Mouse (Mus musculus): ENCODE results near the gene Mon2. TPM values are rescaled to one million over a fixed set of nuclear protein-coding genes. Genes with fewer than 3 reads are reported as not detected.

The Mon2 gene
- total RNA-seq, 2 experiments from 2014 or later: 31.8 to 45.3 TPM

GRCm38 (mm10) chr10:123001363-123001762, 74.9 kb downstream of the Mon2 start:
- ATAC-seq (replicated peaks; ENCODE audit: low FRiP score, poor library complexity, severe bottlenecking): no peak

- ATAC-seq (replicated peaks; ENCODE audit: low FRiP score, poor library complexity, severe bottlenecking): no peak
Observed at GRCm38 (mm10) chr10:122999356-122999755, 76.9 kb downstream of the Mon2 start.

DNA sequence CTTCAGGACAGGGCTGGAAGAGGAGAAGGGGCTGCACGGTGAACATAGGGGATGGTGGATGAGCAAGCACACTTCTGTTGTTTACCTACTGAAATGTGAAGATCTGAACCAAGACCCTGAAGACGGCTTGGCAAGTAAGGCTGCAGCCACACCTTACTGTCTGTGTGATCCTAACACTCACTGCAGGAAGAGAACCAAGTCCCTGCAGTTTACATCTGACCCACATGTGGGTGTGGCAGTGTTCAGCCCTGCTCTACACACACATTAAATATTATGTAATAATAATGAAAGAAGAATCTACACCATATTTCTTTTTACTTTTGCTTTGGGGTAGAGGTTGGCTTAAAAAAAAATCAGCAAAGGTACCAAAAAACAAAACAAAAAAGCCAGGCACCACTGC, 78.5 kb downstream of the Mon2 start:
- no peak for ATAC-seq (replicated peaks; ENCODE audit: low FRiP score, poor library complexity, severe bottlenecking)

DNA sequence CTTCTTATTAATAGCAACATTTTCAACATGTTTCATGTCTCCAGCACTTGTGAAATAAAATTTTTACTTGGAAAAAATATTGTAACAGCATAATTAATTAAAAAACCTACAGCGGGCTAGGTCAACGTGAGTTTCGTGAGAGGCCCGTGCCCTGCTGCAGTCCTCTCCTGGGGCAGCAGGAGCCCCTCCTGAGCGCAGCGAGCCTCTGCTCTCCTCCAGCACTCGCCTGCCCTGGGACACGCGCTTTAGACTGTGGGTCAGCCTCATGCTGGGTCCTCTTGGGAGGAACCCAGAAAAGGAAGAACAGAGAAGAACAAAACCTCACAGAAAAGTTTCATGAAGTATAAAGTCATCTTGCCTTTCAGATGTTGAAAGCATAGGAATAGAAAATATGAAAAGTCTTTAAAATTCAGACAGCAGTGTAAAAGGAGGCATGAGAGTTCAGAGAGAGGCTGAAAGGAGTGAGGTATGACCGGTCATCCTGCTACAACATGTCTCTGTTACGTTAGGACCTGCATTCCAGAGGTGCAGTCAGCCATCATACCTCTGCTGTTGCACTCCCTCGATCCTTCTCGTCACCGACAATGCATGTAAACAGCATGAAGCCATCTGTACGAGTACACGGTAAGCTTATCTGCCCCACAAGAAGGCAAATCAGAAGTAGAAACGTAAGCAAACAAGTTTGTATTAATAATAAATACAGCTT, 81.8 kb downstream of the Mon2 start:
- no peak for ATAC-seq (replicated peaks; ENCODE audit: low FRiP score, poor library complexity, severe bottlenecking)

DNA sequence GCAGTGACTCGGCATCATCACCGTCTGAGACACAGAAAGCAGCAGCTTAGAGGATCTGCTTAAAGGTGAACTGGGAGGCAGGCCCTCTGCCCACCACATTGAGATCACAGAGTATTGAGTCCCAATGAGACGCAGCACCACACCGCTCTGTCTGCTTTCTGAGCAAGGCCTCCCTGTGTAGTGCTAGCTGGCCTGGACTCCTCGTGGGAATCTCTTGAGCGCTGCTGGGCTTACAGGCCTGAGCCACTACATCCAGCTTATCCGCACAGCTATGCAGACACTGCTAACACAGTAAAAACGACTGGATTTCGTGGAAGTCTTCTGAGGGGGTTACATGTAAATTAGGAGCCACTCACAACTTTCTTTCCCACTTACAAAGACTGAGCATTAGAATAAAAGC, 84.7 kb downstream of the Mon2 start:
- no peak for ATAC-seq (replicated peaks; ENCODE audit: low FRiP score, poor library complexity, severe bottlenecking)

DNA sequence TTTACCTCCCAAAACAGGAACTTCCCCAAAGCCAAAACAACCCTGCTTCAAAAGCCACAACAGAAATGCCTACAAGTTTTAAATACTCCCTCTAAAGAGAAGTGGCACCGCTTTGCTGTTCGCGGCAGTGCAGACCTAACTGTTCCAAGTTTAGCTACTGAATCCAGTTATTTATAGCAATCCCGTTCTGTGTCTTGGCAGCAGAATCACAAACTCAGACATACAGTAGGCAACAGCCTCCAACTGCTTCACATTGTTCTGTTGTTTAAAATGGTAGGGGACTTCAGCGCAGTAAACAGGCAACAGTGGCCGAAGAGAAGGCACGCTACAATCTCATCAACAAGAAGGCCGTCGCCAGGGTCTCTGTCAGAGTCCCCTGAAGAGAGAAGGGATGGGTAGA, 85.3 kb downstream of the Mon2 start:
- no peak for ATAC-seq (replicated peaks; ENCODE audit: low FRiP score, poor library complexity, severe bottlenecking)

GRCm38 (mm10) chr10:122990606-122991005, 85.7 kb downstream of the Mon2 start:
- no peak for ATAC-seq (replicated peaks; ENCODE audit: low FRiP score, poor library complexity, severe bottlenecking)

DNA sequence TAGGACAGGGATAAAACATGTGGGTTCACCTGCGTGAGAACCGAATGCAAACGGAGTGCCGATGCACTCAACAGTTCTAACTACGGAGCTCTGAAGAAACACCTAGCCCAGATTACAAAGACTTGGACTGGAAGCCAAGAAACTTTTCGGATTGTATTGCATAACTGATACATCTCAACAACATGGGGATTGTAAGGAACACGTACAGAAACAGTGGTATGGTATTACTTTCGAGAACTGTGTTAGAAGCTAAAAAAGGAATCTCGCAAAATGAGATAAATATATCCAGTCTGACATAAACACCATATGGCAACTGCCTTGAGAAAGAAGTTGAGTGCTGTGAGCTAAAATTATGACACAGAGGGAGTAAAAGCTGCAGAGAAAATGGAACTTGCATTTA, 86.4 kb downstream of the Mon2 start:
- ATAC-seq (replicated peaks; ENCODE audit: low FRiP score, poor library complexity, severe bottlenecking): no peak

- no peak for ATAC-seq (replicated peaks; ENCODE audit: low FRiP score, poor library complexity, severe bottlenecking)
Observed at GRCm38 (mm10) chr10:122988372-122988771, 87.9 kb downstream of the Mon2 start.

DNA sequence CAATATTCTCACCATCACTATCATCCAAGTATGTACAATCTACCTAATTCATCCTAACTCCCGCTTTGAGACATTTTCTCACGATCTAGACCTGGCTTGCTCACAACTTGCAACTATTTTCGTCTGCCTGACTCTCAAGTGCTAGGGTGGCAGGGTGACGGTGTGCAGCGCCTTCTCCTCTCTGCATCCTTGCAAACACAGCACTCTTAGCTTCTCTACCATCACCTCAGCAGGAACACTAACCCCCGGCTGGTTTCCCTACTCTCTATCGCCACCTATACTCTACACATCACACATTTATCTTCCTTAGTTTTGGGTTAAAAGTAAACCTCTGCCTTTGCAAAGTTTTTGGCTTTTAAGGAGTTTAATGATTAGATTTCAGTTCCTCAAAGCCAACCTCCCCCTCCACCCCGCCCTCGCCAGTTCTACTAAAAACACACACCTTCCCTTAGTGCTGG, 88.6 kb downstream of the Mon2 start:
- ATAC-seq (replicated peaks; ENCODE audit: low FRiP score, poor library complexity, severe bottlenecking): peak; percentile 67

DNA sequence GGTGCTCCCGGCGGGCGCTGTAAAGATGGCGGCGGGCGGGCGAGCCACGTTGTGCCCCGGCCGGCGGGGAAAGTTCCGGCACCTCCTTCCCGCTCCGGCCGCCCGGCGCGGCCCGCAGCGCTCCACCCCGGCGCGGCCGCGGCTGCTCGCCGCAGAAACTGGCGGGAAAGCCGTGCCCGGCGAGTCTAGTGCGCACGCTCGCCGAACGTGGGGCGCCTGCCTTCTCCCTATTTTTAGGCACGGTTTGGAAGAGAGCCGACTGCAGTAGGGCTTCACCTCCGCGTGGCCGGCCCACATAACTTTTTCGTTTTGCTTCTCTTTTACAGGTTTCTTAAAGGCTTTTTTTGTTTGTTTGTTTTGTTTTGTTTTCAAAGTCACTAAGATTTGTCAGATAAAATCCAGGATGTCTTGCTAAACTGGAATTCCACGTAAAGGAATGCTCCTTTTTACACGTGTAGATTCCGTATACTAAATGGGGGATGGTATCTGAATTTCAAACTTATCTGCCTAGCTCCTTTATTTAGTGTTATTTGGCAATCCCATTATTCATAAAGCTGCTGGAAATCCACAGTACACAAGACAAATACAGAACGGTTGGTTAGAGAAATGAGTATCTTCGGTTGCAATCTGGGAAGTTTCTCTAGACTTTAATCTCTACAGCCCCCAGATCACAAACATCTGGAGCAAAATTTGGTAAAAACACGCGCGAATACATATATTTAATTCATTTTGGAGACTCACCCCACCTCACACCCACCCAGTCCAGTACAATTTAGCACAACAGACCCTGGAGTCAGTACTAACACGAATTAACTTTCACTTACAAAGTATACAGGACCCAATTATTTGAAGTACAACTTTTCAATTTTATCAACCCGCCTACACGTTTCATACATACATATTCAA, 89.7 kb downstream of the Mon2 start:
- ATAC-seq (replicated peaks; ENCODE audit: low FRiP score, poor library complexity, severe bottlenecking): peak; percentile 72

GRCm38 (mm10) chr10:122985515-122986319, 90.6 kb downstream of the Mon2 start:
- peak; percentile 63 for ATAC-seq (replicated peaks; ENCODE audit: low FRiP score, poor library complexity, severe bottlenecking)

- 0 out of 2 replicates have a peak, but pooled peaks have one; percentile 12 for ATAC-seq (replicated peaks; ENCODE audit: low FRiP score, poor library complexity, severe bottlenecking)
Observed at GRCm38 (mm10) chr10:122985252-122985514, 91.1 kb downstream of the Mon2 start.

DNA sequence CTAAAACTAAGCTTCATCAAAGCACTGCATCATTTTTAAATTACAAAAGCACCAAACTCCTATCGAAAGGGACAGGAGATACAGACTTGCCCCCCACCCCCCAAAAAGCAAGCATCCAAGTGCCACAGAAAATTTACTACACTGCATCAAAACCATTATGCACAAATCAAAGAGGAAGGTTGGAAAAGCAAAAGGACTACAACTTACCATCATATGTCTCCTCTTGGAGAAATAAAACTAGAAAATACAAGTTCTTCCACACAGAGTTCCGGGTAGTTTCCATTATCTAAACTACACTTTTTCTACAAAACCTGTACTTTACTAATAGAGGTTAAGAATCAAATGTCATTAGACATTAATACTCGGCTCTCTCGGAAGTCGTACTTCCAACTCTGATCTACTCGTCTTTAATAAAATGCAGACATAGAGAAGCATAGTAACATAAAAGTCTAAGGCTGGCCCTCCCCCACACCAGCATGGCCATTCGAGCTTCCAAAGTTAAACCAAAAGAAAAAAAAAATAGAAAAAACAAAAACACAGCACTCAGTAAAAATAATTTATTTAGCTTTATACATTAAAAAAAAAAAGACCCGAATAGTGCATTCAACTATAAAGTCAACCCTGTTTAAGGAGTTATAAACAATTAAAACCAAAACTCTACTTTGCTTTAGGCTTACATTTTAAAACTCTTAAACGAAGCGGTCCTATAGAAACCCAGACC, 91.6 kb downstream of the Mon2 start:
- no peak for ATAC-seq (replicated peaks; ENCODE audit: low FRiP score, poor library complexity, severe bottlenecking)

DNA sequence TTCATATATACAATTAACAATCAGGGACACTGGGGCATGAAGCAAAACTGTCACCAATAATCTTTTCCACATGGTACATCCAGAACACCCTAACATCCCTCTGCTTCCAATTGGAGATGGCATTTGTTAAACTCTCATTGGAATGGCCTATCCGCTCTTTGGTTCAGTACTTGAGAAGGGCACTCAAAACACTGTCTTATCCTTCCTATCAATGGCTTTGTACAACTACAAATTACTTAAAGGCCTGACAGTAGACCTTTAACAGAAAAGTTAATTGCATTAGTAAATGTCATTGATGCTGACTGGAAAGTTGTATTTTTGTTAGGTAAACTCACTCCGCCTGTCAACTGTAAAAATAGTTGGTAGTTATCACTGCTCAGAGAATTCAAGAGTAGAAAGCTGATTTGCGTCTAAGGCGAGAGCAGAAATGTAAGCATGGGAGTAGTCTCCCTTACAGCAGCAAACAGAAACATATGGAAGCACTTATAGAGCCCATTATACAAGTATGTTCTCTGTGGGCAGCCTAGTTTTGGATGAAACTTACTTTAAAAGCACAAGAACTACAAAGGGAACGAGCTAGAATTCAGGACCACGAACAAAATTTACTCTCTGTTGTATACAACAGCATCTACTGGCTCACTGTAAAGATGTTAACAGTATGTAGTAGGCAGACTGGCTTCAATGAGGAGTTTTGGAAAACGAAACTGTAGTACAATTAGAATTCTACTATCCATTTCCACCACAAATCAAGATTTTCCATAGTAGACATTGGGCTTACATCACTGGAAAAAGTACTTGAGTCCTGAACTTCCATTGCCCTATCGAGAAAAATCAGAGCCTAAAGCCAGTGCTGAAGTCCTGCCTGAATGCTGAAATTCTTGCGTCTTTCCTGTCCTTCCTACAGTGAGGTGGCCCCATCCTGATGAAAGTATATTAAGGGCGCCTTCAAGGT, 92.5 kb downstream of the Mon2 start:
- no peak for ATAC-seq (replicated peaks; ENCODE audit: low FRiP score, poor library complexity, severe bottlenecking)

GRCm38 (mm10) chr10:122982909-122983578, 93.3 kb downstream of the Mon2 start:
- ATAC-seq (replicated peaks; ENCODE audit: low FRiP score, poor library complexity, severe bottlenecking): no peak

- no peak for ATAC-seq (replicated peaks; ENCODE audit: low FRiP score, poor library complexity, severe bottlenecking)
Observed at GRCm38 (mm10) chr10:122980123-122980522, 96.2 kb downstream of the Mon2 start.

- no peak for ATAC-seq (replicated peaks; ENCODE audit: low FRiP score, poor library complexity, severe bottlenecking)
Observed at GRCm38 (mm10) chr10:122979356-122979755, 96.9 kb downstream of the Mon2 start.
